Mouse (Mus musculus) kidney, adult 2 months (tissue): ENCODE measurements around the gene Ppp1r1b.

Experiments
- CTCF ChIP-seq: fragments of 200-500 bp; conservative IDR thresholded peaks from 2 replicates; pipeline ENCODE4 v1.5.1; 2011; ENCODE audit warnings: low read depth, mild to moderate bottlenecking, control low read depth, low read length, moderate library complexity, mixed read lengths; ENCODE audit not compliant: insufficient read depth, insufficient read length
- POLR2A ChIP-seq: fragments of 200-500 bp; IDR thresholded peaks from one replicate; pipeline ENCODE4 v1.6.1; 2011; ENCODE audit warnings: low read depth, low read length, control low read depth

GRCm38 (mm10) chr11:98400816-98401215 is 52.6 kb downstream of the Ppp1r1b start:
- TF ChIP-seq CTCF (no peak), POLR2A (peak; percentile 62)
